Mouse (Mus musculus) cerebellum, adult 8-10 months (tissue): ENCODE data around the gene Lipc.

Source experiments
- DNase-seq: peaks from one replicate; pipeline ENCODE4 v3.0.0; 2022

The Lipc gene

DNA sequence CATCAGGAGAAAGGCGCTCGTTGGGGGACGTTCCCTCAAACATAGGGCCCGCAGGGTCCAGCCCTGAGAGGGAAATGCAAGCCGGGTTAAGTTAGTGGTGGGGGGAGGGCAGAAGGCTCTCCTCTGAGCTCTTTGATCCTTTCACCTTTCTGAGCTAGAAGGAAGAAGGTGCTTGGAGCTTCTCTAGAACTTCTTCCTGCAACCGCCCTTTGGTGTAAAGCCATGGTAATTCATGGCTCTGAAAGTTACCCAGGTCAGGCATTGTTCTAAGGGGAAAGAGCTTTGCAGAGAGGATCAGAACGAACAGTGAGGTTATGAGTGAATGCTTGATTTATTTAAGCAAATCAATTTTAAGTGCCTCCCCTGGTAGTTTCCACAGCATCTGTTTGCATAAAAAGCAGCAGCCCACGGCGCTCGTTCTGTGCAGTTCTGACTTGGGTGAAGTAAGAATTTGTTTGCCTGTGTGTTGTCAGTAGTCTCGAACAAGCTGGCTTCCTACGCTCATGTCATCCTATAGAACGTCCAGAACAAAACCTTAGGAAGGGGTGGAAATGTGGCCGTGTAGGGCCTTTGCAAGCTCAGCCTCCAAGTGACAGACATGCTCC, 135.2 kb downstream of the Lipc start:
- no peak for DNase-seq

DNA sequence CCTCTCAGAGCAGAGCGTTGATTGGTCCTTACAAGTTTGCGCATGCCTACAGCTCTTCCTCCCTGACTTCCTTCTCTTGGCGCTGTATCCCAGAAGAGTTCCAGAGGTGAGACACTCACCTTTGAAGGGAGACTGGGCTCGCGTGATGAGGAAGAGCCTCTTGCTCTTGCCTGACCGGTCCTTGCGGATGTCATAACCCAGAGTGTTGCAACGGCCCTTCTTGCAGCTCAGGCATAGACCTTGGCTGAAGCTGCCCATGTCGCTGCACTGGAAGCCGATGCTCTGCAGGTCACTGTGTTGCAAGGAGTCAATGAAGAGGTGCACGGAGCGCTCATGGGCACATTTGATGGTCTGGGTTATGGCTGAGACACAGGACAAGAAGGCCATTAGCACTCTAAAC, 139.5 kb downstream of the Lipc start:
- no peak for DNase-seq

GRCm38 (mm10) chr9:70807714-70808113, 144.3 kb downstream of the Lipc start:
- DNase-seq = no peak

DNA sequence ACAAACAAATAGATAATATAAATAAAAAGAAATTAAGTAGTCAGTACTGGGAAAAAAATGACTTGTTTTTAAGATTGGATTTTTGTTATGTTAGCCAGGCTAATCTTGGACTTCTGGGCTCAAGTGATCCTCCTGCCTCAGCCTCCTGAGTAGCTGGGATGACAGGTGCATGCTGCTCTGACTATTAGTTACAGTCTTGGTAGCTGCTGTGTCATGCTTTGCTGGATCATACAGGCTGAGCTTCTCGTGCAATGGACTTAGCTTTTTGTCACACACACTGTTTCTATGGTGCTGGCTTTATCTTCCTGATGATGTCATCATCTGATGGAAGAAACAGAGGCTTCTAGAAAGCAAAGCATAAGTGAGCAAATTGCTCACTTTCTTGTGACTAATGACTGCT, 146.0 kb downstream of the Lipc start:
- DNase-seq = no peak

GRCm38 (mm10) chr9:70802816-70803215, 149.2 kb downstream of the Lipc start:
- DNase-seq = no peak

DNA sequence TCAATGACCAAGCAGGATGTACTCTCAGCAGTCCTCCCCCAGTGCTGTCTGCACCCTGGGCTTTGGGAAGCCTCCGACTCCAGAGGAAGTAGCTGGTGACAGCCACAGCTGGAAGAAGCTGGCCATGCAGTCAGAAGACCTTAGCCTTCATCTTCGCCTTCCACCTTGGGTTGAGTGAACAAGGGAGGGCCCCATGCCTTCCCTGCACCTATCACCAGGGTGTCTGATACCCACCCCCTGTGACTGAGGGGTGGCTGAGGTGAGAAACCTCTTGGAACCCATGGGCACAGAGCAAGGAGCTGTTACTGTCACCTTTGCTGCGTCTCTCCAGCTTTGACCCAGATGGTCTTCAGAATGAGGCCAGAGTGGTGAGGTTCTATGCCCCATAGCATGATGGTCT, 150.3 kb downstream of the Lipc start:
- DNase-seq = no peak

GRCm38 (mm10) chr9:70800588-70801315, 151.3 kb downstream of the Lipc start:
- no peak for DNase-seq

DNA sequence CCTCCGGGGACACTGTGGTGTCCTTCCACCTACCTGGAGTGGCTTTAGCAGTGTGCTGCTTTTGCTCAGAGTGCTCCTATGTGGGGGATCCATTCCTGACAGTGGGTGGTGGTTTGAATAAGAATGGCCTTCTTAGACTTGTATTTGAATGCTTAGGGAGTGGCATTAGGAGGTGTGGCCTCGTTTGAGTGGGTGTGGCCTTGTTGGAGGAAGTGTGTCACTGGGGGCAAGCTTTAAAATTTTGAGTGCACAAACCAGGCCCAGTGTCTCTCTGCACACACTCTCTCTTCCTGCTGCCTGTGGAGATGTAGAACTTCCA, 156.6 kb downstream of the Lipc start:
- DNase-seq = no peak

- no peak for DNase-seq
Measured at GRCm38 (mm10) chr9:70794643-70795438, 157.2 kb downstream of the Lipc start.

- no peak for DNase-seq
Measured at GRCm38 (mm10) chr9:70790621-70791020, 161.4 kb downstream of the Lipc start.

DNA sequence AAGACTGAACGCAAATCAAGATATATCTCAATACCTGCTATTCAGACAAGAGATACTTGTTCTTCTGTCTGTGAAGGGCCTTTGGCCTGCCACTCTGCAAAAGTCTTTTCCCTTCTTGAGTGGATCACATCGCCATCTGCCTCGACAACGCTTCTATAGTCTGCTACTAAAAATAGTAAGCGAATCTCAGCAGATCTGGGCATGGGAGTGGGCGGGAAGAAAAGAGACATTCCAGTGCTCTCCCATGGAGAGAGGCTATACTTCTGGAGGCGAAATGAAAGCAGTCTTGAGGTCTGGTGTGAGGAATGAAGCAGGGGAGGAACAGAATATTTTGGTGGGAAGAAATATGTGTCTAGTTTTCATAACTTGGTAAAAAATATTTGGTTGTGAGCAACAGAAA, 163.3 kb downstream of the Lipc start:
- DNase-seq = no peak

DNA sequence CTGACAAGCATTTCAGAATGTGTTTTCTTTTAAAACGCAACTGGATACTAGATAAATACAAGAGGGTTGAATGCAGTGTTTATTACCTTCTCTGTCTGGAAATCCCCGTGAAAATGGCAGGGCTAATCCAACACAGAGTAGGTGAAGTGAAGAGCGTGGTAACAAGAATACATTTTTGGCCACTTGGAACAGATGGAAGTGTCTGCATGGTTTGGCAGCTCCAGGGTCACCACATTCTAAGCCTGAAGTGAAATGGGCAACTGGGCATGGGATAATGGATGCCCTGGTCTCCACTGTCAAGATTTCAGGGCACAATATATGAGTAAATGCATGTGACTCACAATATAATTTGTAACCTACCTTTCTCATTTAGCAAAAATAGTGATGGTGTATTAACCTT, 169.8 kb downstream of the Lipc start:
- peak; percentile 24 for DNase-seq

- DNase-seq = no peak
Measured at GRCm38 (mm10) chr9:70775517-70775916, 176.5 kb downstream of the Lipc start.

DNA sequence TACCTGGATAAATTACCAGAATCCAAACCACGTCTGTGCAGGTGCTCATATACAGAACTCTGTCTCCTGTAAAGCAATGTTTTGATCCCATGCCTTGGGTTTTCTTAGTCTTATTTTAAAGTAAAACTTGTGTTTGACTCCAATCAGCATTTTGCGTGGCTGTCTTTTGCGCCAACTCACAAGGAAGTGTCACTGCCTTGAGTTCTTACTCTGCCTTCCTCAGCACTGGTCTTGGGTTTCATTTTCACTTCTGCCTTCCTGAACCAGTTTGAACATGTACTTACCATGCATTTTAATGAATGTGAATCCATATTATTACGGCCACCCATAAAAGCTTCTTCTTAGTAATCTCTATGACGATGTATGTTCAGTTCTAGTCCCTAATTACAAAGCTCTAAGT, 191.1 kb downstream of the Lipc start:
- DNase-seq = no peak

DNA sequence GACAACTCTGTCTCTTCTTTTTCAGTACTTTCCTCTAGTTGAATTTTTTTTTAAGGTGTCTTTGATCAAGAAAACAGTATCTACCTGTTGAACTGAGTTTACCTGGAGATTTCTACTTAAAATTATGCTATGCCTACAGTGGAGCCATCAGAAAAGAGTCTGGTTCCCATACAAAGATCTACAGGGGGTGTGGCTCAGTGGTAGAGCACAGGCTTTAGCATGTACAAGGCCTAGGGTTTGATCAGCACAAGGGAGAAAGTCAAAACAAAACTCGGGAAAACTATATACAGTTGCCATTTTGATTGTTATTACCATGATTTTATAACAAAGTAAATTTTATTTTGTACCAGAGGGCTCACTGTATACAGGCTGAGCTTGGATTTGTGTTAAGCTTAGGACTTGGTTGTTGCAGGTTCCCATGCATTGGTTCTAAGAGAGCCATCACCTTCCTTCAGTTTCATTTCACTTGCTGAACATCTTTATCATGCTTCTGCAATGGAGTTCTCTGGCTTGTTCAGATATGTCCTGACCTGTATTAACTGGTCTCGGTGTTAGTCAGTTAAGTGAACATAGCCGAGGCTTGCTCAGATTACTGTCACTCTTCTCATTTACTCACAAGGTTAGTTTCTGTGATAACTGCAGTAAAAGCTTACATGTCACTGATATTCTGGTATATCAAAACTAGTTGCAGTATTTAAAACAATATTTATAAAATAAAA, 200.4 kb downstream of the Lipc start:
- DNase-seq = no peak
